Mouse (Mus musculus) kidney, postnatal 36 days (tissue): ENCODE results near the gene Tcf12.

ENCODE experiments used
- DNase-seq, 2 experiments: peaks; one replicate each; pipeline ENCODE4 v3.0.0; 2021 to 2022; ENCODE audit warnings: mixed read lengths in 2 of 2

The Tcf12 gene

GRCm38 (mm10) chr9:72085017-72085416 is 26.7 kb downstream of the Tcf12 start:
- DNase-seq: no peak

- DNase-seq: no peak
These were observed 27.5 kb downstream of the Tcf12 start for GRCm38 (mm10) chr9:72084131-72084530.

DNA sequence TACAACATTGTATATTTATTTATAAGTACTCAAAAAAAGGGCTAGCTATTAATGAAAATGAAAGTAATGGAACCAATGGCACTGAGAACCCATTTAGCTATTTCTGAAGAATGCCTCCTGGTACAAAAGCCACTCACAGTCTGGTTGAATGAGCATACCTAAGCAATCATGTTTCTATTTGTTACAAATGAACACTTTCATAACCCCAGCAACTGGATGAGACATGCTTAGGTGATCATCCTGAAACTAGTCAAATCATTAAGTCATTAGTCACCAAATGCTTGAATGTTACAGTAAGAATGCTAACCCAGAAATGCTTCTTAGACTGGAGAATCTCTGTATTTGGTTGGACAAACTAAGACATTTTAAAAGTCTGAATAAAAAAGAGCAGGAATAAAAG is 35.5 kb downstream of the Tcf12 start:
- no peak for DNase-seq

GRCm38 (mm10) chr9:72066151-72066550 is 45.5 kb downstream of the Tcf12 start:
- DNase-seq: no peak

GRCm38 (mm10) chr9:72053144-72053543 is 58.5 kb downstream of the Tcf12 start:
- no peak for DNase-seq

DNA sequence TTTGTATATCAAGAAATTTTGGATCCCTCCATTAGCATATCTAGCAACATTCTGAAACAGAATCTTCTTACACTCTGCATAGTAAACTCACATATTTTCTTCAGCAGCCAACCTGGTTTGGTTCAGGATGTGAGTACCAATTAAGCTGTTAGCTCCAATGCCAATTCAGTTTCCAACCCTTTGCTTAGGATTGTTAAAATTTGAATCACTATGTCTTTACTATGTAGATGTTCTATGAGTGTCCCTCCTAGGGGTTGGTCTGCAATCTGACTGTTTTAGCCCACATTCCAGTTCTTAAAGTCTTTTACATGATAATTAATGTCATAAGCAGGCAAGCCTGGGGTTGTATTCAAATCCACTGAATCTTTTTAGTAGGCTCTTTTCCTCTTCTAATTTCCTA is 71.5 kb downstream of the Tcf12 start:
- no peak for DNase-seq

DNA sequence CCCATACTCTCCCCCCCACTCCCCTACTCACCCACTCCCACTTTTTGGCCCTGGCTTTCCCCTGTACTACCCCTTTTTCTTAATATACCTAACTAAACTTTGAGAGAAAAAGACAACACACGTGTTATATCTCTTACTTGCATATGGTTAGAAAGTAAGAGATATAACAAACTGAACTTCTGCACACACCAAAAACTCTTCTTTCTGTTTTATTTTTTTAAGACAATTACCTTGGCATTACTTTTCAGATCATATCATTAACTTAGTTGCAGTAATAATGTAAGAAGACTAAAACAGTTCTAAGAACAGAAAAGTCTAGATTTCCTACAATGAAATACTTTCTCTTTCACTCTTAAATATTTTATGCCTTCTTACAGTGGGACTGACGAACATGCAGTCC is 72.3 kb downstream of the Tcf12 start:
- DNase-seq: no peak

- no peak for DNase-seq
These were observed 74.6 kb downstream of the Tcf12 start for GRCm38 (mm10) chr9:72037059-72037516.

GRCm38 (mm10) chr9:72036257-72036656 is 75.4 kb downstream of the Tcf12 start:
- DNase-seq: no peak

DNA sequence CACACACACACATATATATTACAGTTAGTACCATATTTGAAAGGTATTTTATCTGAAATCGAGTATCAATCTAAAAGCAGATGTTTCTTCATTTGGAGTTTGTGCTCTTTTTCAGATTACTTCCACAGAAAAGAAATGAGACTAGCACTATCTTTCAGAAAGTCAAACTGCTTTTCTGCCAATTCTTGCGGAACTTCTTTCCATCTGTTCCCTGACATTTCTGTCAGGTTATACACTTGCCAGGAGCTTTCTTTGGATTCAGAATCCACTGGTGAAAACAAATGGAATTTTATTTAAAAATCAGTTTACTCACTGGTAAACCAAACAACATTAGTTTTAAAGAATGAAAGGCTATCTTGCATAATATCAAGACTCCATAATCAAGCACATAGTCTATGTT is 78.4 kb downstream of the Tcf12 start:
- no peak for DNase-seq

- no peak for DNase-seq
These were observed 81.4 kb downstream of the Tcf12 start for GRCm38 (mm10) chr9:72030274-72030673.

DNA sequence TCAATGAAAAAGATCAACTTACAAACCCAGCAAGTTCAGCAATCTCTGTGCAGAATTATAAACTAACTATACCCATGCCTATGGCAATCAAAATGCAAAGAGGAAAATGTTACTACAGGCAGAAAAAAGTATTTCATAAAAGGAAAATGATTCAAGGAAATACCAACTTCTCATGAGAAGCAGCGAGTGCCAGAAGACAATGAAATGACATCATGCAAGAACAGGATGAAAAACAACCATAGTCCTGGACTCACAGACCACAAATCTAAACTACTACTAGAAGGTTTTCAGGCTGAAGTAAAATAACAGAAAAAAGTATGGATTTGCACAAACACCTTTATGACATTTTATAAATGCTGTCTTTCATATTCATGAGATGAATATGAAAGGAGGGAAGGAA is 82.1 kb downstream of the Tcf12 start:
- no peak for DNase-seq

GRCm38 (mm10) chr9:72023274-72023673 is 88.4 kb downstream of the Tcf12 start:
- no peak for DNase-seq

GRCm38 (mm10) chr9:72021512-72021911 is 90.2 kb downstream of the Tcf12 start:
- DNase-seq: peak in 1 of 2 experiments; percentile 29

GRCm38 (mm10) chr9:72016021-72016420 is 95.7 kb downstream of the Tcf12 start:
- DNase-seq: no peak

DNA sequence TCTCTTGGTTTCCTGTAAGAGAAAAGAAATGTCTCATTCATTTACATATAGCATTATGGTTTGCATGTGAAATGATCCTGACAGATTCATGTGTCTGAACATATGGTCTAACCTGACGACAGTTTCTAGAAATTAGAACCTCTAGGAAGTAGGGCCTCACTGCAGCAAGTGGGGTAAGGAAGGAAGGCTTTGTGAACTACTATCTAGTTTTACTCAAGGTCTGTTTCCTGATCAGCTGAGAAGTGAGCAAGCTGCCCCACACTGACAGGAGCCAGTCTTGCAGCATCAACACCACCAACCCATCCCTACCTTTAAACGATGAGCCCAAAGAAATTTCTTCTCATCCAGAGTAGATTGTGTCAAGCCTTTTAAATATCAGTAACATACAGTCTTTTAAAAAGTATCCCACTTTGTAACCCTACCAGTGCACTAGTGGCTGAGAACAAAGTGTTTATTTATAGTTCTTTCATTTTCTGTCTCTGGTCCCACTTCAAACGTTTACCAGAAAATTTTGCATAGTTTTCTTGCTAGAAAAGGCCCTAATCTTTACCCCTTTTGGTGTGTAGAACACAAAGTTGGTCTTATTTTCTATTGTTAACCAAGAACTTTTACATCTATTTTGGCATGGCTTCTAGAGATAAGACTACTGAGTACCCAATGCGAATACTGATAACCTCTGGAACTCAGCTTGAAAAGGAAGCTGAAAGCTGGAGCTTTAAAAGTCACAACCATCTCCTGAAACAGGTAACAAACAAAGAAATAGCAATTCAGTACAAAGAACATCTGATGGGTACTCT is 96.9 kb downstream of the Tcf12 start:
- DNase-seq: no peak

- DNase-seq: no peak
These were observed 98.1 kb downstream of the Tcf12 start for GRCm38 (mm10) chr9:72013541-72013940.

GRCm38 (mm10) chr9:72008634-72009033 is 103.0 kb downstream of the Tcf12 start:
- DNase-seq: no peak

DNA sequence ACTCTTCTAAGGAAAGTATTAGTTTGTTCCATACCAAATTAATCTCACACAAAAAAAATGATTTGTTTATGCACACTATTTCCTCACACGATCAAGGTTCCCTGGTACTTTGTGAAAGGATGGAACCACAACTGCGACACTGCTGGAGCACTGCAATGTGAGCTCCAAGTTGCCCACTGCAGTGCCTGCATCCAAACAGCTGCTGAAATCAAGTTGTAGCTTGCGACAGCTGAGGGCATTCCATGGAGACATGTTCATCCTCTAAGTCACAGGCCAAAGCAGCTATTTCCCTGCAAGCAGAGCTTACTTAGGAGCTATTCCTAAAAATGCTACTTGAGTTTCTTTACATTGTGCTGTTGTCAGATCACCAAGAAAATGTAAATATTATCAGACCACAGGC is 120.5 kb downstream of the Tcf12 start:
- no peak for DNase-seq

GRCm38 (mm10) chr9:71990376-71990775 is 121.3 kb downstream of the Tcf12 start:
- DNase-seq: no peak

DNA sequence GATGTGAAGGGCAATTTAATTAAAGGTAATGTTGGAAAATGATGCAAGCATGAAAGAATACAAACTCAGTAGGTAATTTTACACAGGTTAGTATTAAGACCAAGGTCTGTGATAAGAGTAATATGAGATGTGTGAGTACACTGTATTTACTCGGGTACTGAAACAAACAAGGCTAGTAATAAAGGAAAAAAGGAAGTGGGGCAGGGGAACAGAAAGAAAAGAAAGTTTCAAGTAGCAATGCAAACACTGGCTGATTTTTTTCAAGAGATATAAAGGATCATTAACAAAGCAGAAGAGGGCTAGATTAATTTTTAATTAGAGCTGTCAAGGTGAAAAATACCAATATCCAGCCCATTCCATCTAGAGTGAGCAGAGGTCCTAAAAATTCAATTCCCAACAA is 122.0 kb downstream of the Tcf12 start:
- DNase-seq: no peak

DNA sequence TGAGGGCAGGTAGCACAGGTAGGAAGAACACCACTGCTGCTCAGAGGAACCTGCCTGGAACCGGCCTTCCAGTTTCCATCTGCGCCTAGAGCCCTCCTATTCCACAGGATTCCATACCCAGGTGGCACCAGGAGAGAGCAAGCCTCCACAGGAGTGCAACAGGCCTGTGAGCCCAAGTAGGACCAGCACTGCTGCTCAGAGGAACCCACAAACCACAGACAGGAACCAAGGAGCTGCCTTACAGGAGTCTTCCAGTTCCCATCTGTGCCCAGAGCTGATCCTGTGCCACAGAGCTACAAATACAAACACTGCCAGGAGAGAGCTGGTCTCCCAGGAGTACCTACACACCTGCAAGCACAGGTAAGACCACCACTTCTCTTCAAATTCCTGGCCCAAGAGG is 125.0 kb downstream of the Tcf12 start:
- no peak for DNase-seq

DNA sequence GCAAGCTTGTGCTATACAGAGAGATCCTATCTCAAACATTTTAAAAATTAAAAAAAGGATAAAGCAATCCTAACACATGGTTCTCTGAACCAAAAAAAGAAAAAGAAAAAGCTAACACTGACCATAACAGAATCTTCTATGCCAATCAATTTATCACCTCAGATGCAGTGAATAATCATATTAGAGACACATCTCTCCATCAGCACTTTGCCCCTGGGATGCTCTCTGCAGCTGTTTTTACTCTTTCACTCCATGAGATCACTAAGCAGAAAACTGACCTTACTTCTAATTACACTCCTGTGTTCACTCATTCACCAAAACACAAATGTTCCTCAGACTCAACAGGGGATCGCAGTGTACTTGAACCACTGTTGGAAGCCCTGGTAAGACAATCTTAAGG is 128.8 kb downstream of the Tcf12 start:
- DNase-seq: no peak

DNA sequence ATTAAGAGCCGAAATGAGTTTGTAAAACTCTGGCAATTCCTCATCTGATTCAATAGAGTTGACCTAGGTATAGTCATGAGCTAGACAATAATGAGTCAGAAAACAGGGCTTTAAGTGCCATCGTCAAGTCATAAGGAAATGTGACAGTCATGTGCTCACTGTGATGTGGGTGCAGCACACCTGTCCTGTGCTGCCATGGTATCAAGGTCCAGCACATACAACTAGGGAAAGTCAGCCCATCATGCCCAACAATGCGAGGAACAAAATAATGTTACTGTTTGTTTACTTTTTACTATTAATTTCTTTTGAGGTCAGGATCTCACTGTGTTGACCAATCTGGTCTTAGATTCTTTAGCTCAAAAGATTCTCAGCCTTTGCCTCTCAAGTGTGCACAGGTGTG is 130.6 kb downstream of the Tcf12 start:
- DNase-seq: no peak

DNA sequence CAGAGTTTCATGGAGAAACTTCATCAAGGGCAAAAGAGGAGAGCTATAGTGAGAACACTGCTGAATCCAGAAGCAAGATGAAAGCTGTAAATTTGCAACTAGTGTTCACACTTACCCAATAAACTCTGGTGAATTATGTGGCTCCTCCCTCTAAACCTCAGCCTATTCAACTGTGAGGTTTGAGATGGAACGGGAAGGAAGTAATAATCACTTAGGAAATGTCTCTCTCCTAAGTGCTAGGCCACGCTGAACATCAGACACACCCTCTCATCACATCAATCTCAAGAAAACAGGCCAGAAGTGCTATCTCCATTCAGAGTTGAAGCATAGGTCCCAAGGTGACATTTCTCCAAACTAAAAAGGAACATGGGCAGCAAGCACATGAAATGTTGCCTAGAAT is 131.1 kb downstream of the Tcf12 start:
- no peak for DNase-seq
